Mouse (Mus musculus): Measurements from ENCODE around the gene Foxm1. TPM values are rescaled to one million over a fixed set of nuclear protein-coding genes. Genes with fewer than 3 reads are reported as not detected.

Foxm1 gene
- polyA plus RNA-seq, 1 experiment = 2.4 TPM

DNA sequence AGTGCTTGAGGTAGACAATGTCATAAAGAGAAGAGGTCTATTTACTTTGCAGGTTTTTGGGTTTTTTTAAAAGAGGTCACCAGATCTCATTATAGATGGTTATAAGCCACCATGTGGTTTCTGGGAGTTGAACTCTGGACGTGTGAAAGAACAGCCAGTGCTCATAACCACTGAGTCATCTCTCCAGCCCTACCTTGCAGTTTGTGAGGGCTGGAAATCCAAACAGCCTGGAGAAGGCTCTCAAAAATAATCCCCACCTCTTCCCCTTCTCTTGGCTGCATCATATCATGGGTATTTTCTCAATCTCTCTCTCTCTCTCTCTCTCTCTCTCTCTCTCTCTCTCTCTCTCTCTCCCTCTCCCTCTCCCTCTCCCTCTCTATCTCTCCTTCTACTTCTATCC is 27.9 kb downstream of the Foxm1 start:
- Histone ChIP-seq H3K4me3 (ENCODE audit: insufficient read depth, low read depth, low read length) (no peak overlapping the region), H3K36me3 (ENCODE audit: control insufficient read depth, insufficient read depth, low read length) (no peaks in the 10 kb centered on the region), H3K27ac (ENCODE audit: insufficient read depth, low read depth, low read length) (no peak overlapping the region), H3K27me3 (replicated peaks; ENCODE audit: control insufficient read depth, insufficient read depth, low read length) (no peaks in the 10 kb centered on the region), H3K4me1 (ENCODE audit: control insufficient read depth, insufficient read depth, low read length) (no peaks in the 10 kb centered on the region)
- WGBS = 44% methylated on average over 1 of the region's 1 CpGs
- no peak for TF ChIP-seq POLR2A (IDR thresholded peaks at IDR 0.05; ENCODE audit: low read depth, low read length)
- no peak for TF ChIP-seq CTCF (conservative IDR thresholded peaks at IDR 0.05; ENCODE audit: insufficient read depth, insufficient read length, low read depth, low read length)
- no peak for DNase-seq

DNA sequence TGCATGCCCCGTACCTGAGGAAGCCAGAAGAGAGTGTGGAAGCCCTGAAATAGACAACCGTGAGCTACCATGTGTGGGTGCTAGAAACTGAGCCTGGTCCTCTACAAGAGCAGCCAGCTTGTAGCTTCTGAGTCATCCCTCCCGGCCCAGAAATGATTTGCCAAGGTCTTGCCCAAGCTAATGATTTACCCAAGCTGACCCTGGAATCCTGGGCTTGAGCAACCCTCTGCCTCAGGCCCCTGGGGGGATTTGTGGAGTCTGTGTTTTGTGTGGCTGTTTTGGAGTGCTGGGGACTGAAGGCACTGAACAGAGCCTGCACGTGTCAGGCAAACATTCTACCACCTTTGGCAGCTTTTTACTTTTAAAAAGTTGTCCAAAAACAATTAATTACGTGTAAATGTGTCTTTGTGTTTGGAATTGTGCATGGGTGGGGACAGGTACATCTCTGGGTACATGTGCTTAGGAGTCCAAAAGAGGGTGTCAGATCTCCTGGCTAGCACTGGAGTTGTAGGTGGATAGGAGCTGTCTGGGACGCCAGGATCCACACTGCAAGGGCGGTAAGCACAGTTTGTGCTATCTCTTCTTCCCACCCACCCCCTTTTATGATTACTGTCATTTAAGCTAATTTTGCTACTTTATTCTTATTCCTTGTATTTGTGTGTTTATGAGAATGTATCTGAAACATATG is 35.0 kb downstream of the Foxm1 start:
- TF ChIP-seq CTCF (conservative IDR thresholded peaks at IDR 0.05; ENCODE audit: insufficient read depth, insufficient read length, low read depth, low read length) (no peak), POLR2A (IDR thresholded peaks at IDR 0.05; ENCODE audit: low read depth, low read length) (no peak)
- Histone ChIP-seq H3K4me3 (ENCODE audit: insufficient read depth, low read depth, low read length) (no peak overlapping the region), H3K36me3 (ENCODE audit: control insufficient read depth, insufficient read depth, low read length) (no peaks in the 10 kb centered on the region), H3K27me3 (replicated peaks; ENCODE audit: control insufficient read depth, insufficient read depth, low read length) (no peaks in the 10 kb centered on the region), H3K27ac (ENCODE audit: insufficient read depth, low read depth, low read length) (no peak overlapping the region), H3K4me1 (ENCODE audit: control insufficient read depth, insufficient read depth, low read length) (peaks cover 3% of the 10 kb centered on the region; the same call in 1 of the 2 replicates)
- peak; percentile 87 for DNase-seq
- WGBS = 49% methylated on average over 7 of the region's 7 CpGs

DNA sequence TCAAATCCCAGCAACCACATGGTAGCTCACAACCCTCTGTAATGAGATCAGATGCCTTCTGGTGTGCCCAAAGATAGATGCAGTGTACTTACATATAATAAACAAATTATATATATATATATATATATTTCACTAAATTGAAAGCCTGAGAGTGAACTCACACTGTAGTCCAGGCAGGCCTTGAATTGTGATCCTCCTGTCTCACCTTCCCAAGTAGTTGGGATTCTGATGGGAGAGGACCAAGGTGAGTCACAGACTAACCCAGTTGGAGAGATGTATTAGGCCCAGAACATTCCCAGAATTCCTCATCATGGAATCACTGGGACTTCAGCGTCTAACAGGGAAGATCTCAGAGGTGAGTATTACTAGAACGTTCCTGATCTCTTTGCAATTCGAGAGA is 36.2 kb downstream of the Foxm1 start, which contains the start of gene Nrip2:
Nrip2 (plus strand) TSS at position 301 of the 400 bp plus-strand sequence.
- 59% methylated on average over 3 of the region's 3 CpGs for WGBS
- TF ChIP-seq POLR2A (IDR thresholded peaks at IDR 0.05; ENCODE audit: low read depth, low read length) (no peak), CTCF (conservative IDR thresholded peaks at IDR 0.05; ENCODE audit: insufficient read depth, insufficient read length, low read depth, low read length) (no peak)
- peak within 1 kb of the TSS; percentile 19; the same call in 1 of the 2 replicates for H3K27ac ChIP-seq (ENCODE audit: insufficient read depth, low read depth, low read length)

DNA sequence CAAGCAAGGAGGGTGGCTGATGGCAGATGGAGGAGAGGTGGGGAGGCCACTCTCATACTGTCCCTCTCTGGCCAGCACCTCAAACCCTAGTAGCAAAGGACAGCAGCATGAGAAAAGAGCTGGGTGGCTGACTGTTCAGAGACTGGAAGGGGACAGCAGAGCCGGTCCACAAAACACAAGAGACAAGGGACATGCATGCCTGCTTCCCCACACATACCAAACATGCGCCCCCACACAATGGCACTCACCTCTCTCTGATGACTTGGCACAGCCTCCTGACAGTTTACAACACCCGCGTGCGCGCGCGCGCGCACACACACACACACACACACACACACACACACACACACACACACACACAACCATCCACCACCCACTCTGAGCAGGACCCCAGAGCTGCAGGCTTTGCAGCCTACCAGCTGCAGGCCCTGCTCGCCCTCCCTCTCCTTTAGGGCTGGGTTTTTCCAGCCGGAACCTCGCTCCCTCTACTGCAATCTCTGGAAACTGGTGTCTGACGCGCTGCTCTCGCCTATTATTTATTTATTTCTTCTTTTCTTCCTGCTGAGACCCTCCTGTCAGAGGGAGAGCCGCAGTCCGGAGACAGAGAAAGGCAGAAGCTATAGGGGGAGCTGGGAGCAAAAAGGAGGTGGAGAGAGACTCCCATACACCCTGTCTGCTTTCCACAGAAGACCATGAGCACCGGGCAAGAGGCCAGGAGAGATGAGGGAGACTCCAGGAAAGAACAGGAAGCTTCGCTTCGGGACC is 36.8 kb downstream of the Foxm1 start:
- H3K36me3 ChIP-seq (ENCODE audit: control insufficient read depth, insufficient read depth, low read length) = no peaks in the 10 kb centered on the region
- H3K27me3 ChIP-seq (replicated peaks; ENCODE audit: control insufficient read depth, insufficient read depth, low read length) = no peaks in the 10 kb centered on the region
- peak overlapping the region; percentile 29; the same call in 1 of the 2 replicates for H3K4me3 ChIP-seq (ENCODE audit: insufficient read depth, low read depth, low read length)
- DNase-seq = peak; percentile 27
- H3K4me1 ChIP-seq (ENCODE audit: control insufficient read depth, insufficient read depth, low read length) = peaks cover 3% of the 10 kb centered on the region; the same call in 1 of the 2 replicates
- peak overlapping the region; percentile 19; the same call in 1 of the 2 replicates for H3K27ac ChIP-seq (ENCODE audit: insufficient read depth, low read depth, low read length)
- no peak for TF ChIP-seq POLR2A (IDR thresholded peaks at IDR 0.05; ENCODE audit: low read depth, low read length)
- no peak for TF ChIP-seq CTCF (conservative IDR thresholded peaks at IDR 0.05; ENCODE audit: insufficient read depth, insufficient read length, low read depth, low read length)
- WGBS = 28% methylated on average over 21 of the region's 21 CpGs

More for the DNA sequence above, 36.2 kb downstream of the Foxm1 start, which contains the start of gene Nrip2:
- DNase-seq = no peak
- Histone ChIP-seq H3K27me3 (replicated peaks; ENCODE audit: control insufficient read depth, insufficient read depth, low read length) (no peaks in the 10 kb centered on the region), H3K4me3 (ENCODE audit: insufficient read depth, low read depth, low read length) (peak within 1 kb of the TSS; percentile 29; the same call in 1 of the 2 replicates), H3K4me1 (ENCODE audit: control insufficient read depth, insufficient read depth, low read length) (peaks cover 3% of the 10 kb centered on the region; the same call in 1 of the 2 replicates), H3K36me3 (ENCODE audit: control insufficient read depth, insufficient read depth, low read length) (no peaks in the 10 kb centered on the region)

DNA sequence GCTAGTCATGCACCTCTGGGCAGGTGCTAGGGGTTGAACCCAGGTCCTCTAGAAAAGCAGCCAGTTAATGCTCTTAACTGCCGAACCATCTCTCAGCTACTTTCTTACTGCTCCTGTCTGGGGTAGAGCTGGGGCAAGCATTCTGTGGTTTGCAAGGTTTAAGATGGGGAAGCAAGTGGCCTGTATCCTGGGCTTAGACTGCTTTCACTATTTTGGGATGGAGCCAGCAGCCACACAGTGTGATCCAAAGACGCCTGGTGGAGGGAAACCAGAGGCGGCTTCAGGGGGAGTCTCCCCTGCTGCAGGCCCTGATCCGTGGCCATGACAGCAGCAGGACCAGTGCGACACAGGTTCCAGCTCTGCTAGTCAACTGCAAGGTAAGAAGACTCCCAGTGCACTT is 41.9 kb downstream of the Foxm1 start:
- Histone ChIP-seq H3K27me3 (replicated peaks; ENCODE audit: control insufficient read depth, insufficient read depth, low read length) (no peaks in the 10 kb centered on the region), H3K4me1 (ENCODE audit: control insufficient read depth, insufficient read depth, low read length) (peaks cover 3% of the 10 kb centered on the region; the same call in 1 of the 2 replicates), H3K4me3 (ENCODE audit: insufficient read depth, low read depth, low read length) (no peak overlapping the region), H3K36me3 (ENCODE audit: control insufficient read depth, insufficient read depth, low read length) (no peaks in the 10 kb centered on the region; the same call in 1 of the 2 replicates), H3K27ac (ENCODE audit: insufficient read depth, low read depth, low read length) (no peak overlapping the region)
- no peak for DNase-seq
- 49% methylated on average over 5 of the region's 5 CpGs for WGBS
- no peak for TF ChIP-seq POLR2A (IDR thresholded peaks at IDR 0.05; ENCODE audit: low read depth, low read length)
- TF ChIP-seq CTCF (conservative IDR thresholded peaks at IDR 0.05; ENCODE audit: insufficient read depth, insufficient read length, low read depth, low read length) = no peak

DNA sequence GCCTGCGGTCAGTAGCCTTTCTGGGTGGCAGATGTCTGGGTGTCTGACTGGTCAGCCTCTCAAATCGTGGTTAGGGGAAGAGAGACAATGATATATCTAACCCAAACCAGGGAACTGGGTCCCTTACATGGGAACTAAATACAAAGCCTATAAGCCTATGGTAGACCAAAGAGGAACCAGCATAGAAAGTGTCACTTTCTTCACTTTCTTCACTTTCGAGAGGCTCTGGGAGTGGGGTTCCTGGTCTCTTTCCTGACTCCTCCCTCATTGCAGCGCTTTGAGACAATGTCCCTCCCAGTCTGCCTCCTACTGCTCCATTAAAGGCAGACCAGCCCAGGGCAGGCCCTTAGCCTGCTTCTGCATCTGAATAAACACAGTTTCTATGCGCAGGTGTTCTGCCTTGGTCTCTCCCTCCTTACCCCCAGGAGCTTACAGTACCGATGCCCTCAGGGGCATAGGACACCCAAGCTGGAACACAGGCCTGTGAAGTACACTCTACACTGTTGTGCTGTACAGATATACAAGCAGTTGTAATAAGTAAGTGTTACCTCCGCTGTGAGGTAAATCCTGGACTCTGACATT is 45.9 kb downstream of the Foxm1 start:
- no peak overlapping the region for H3K4me3 ChIP-seq (ENCODE audit: insufficient read depth, low read depth, low read length)
- no peaks in the 10 kb centered on the region for H3K4me1 ChIP-seq (ENCODE audit: control insufficient read depth, insufficient read depth, low read length)
- DNase-seq = peak; percentile 50
- no peaks in the 10 kb centered on the region; the same call in none of the 2 replicates for H3K36me3 ChIP-seq (ENCODE audit: control insufficient read depth, insufficient read depth, low read length)
- TF ChIP-seq POLR2A (IDR thresholded peaks at IDR 0.05; ENCODE audit: low read depth, low read length) (no peak), CTCF (conservative IDR thresholded peaks at IDR 0.05; ENCODE audit: insufficient read depth, insufficient read length, low read depth, low read length) (no peak)
- H3K27me3 ChIP-seq (replicated peaks; ENCODE audit: control insufficient read depth, insufficient read depth, low read length) = no peaks in the 10 kb centered on the region
- WGBS = 64% methylated on average over 7 of the region's 7 CpGs
- H3K27ac ChIP-seq (ENCODE audit: insufficient read depth, low read depth, low read length) = no peak overlapping the region

Measured in kidney, adult 2 months (tissue).